Mouse (Mus musculus) heart, postnatal 0 days (tissue): ENCODE measurements around the gene Clec5a.

Source experiments
- CTCF ChIP-seq: IDR thresholded peaks from 2 replicates; pipeline ENCODE4 v1.5.1; 2016; ENCODE audit warnings: antibody characterized with exemption, control low read depth, low read depth
- EP300 ChIP-seq: IDR thresholded peaks from 2 replicates; pipeline ENCODE4 v1.6.1; 2016; ENCODE audit warnings: antibody characterized with exemption, low read depth

DNA sequence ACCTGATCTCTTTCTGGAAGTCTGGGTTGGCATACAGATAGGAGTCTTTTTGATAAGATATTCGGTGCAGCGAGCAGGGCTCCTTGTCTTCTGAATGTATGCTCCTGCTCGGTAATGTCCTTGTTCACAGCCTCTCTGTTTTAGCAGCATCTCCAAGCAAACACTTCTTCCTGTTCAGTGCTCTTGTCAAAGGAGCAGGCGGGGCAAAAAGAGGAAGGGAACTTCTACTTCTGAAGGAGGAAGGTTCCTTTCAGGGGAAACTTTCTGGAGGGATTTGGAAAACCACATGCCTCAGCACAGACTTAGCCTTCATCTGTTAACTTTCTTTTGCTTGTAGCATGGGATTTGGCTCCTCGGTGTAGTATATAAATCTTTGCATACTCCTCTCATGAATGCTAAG, at the start of gene Clec5a:
- TF ChIP-seq EP300 = no peak
- TF ChIP-seq CTCF = no peak
